Mouse (Mus musculus) C2C12 (cell line): Measurements from ENCODE around the gene Brca1.

ENCODE experiments used
- CEBPB ChIP-seq: IDR thresholded peaks from one replicate; pipeline ENCODE4 v1.6.1; 2011; ENCODE audit warnings: low read depth, mild to moderate bottlenecking, control low read depth, moderate library complexity
- CTCF ChIP-seq: IDR thresholded peaks from one replicate; pipeline ENCODE4 v1.5.1; 2011; ENCODE audit not compliant: control insufficient read depth, insufficient read depth, insufficient read length
- MAX ChIP-seq: IDR thresholded peaks from one replicate; pipeline ENCODE4 v1.6.1; 2011; ENCODE audit warnings: mild to moderate bottlenecking, control low read depth
- MYOD1 ChIP-seq: IDR thresholded peaks from one replicate; pipeline ENCODE4 v1.6.1; 2011; ENCODE audit warnings: low read depth; ENCODE audit not compliant: control insufficient read depth, insufficient read length

DNA sequence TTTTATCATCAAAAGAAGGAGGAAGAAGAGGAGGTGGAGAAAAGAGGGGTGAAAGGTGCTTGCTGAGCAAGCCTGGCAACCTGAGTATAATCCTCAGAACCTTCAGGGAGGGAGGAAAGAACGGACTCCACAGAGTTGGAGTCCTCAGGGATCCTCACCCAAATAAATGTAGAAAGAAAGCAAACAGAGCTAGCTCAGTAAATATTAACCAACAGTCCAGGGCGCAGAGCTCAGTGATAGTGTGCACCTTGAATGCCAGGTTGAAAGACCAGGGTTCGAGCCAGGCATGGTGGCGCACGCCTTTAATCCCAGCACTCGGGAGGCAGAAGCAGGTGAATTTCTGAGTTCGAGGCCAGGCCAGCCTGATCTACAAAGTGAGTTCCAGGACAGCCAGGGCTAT lies 96.1 kb downstream of the Brca1 start:
- no peak for TF ChIP-seq MAX
- TF ChIP-seq CTCF: no peak
- no peak for TF ChIP-seq CEBPB
- no peak for TF ChIP-seq MYOD1
